Mouse (Mus musculus) cerebellum, postnatal 14 days (tissue): Measurements from ENCODE around the gene Grik5.
"Not testable (repeated sequence)": the region's sequence is repeated elsewhere in the genome, so short reads cannot be mapped to it uniquely, and the experiment has no call there.

ENCODE experiments used
- DNase-seq, 2 experiments: peaks; one replicate each; pipeline ENCODE4 v3.0.0; 2021; ENCODE audit warnings: mixed read lengths in 2 of 2

The Grik5 gene

DNA sequence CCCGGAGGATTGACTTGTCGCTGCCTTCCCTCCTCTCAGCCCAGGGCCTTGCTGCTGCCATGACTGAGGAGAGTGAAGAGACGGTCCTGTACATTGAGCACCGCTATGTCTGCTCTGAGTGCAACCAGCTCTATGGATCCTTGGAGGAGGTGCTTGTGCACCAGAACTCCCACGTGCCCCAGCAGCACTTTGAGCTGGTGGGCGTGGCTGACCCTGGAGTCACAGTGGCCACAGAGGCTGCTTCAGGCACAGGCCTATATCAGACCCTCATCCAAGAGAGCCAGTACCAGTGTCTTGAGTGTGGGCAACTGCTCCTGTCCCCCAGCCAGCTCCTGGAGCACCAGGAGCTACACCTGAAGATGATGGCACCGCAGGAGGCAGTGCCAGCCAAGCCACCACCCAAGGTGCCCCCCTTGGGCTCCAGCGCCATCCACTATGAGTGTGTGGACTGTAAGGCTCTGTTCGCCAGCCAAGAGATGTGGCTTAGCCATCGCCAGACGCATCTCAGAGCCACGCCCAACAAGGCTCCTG is 7.4 kb upstream of the Grik5 start:
- no peak for DNase-seq

GRCm38 (mm10) chr7:25077414-25077755 is 5.2 kb upstream of the Grik5 start:
- DNase-seq: no peak

DNA sequence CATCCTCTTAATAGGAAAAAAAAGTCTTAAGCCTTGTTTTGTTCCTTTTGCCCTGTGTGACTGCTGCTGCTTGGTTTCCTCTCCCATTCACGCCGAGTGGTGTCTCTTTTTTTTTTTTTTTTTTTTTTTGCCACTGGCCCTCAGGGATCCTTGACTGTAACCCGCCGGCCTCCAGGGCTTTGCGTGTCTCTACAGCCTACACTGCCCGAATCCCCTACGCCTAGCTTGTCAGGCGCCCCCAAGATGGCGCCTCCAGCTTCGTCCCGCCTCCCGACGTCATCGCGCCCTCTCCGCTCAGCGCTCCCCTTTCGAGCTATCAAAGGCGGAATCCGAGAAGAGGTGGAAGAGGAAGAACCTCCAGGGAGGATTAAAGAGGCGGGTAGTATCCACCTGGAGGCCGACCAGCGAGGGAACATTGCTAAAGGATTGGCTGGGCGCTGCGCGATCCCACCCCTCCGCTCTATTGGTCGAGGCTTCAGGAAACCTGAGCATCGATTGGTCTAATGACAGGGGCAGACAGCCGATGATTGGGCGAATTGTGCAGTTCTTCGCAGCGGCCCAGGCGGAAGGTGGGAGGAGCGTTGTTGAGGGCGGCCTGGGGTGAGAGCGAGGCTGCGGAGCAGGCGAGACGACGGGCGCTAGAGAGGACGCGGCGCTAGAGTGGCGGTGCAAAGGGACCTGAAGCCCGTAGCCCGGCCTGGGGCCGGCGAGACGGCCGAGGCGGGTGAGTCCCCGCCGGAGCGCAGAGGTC is 4.7 kb upstream of the Grik5 start:
- DNase-seq: peak; percentile 96 to 97

DNA sequence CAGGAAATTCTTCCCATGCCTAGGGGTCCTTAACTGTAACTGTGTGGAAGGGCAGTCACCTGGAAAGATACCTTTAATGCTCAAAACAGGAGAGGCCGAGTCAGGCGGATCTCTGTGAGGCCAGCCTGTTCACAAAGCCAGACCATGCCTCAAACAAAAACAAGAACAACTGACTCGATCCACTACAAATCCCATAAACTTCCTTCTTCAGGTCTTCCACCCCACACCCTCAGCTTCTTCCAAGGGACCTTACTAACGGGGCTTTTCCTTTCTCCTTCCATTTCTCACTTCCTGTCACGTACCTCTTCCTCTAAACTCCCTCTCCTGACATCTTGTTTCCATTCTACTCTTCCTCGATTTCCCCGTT is 4.1 kb upstream of the Grik5 start:
- no peak for DNase-seq

- no peak for DNase-seq
Measured at GRCm38 (mm10) chr7:25073924-25074323, 1.8 kb upstream of the Grik5 start.

DNA sequence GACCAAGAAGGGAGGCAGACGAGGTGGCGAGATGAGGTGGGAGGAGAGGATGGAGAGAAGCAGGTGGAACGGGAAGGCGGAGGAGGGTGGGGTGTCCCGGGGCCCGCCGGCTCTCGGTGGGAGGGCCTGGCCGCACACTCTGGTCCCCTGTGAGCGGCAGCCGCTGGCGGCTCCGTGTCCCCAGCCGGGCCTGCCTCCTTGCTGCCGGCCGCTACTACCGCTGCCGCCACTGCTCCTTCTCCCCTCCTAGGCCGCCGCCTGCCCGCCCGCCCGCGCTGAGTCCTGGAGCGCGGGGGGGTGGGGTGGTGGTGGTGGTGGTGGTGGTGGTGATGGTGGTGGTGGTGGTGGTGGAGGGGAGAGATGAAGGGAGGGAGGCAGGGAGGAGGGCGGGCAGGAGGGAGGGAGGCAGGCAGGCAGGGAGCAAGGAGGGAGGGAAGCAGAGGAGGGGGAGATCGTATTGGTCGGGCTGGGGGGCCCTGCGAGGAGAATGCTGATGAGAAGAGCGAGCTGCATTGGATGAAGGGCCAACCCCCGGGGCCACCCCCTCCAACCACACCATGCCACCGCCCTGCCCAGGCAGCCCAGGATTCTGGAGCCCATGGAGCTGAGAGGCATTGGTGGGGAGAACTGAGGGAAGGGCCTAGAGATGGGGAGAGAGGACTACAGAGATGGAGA is 707 bp upstream of the Grik5 start:
- DNase-seq: peak; percentile 70 to 72

GRCm38 (mm10) chr7:25068724-25069123 is 3.4 kb downstream of the Grik5 start:
- DNase-seq: peak in 1 of 2 experiments; percentile 39

DNA sequence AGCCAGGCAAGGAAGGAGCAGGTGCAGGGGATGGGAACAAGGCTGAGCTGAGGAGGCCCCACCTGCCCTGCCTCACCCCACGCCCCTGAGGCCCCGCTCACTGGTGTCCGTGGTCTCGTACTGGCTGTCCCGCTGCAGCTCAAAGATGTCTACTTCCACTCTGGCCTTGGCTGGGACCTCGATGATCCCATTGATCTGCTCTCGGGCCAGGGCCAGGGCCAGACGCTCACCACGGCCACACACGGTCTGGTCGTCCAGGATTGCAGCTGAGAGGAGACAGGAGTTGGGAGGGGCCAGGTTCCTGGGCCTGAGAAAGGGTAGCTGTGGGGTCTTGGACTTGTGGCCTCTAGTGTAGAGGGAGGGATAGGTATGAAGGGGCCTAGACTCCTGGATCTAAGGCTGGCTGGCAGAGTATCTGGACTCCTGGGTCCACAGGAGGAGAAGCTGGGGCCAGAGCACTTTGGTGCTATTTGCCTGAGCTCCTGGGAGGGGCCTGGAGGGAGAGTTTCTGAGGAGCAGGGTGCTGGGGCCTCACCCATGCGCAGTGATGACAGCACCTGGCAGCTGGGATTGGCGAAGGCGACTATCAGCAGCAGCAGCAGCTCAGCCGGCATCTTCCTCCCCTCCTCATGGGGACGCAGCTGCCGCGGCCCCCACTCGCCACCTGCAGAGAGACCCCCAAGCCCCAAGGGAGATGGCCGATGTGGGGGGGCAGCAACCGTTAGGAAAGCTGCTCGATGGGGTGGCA is 4.1 kb downstream of the Grik5 start:
- no peak for DNase-seq

DNA sequence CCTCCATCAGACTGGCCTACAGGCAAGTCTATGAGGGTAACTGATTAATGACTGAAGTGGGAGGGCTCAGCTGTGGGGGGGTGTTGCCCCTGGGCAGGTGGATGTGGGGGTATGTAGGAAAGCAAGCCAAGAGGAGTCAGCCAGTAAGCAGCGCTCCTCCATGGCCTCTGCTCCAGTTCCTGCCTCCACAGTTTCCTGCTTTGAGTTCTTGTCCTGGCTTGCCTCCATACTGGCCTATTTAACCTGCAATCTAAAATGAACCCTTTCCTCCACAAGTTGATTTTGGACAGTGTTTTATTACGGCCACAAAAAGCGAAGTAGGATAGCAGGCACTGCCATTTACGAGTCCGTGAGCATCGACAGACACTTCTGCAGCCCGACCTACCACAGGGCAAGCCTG is 4.8 kb downstream of the Grik5 start:
- no peak for DNase-seq

DNA sequence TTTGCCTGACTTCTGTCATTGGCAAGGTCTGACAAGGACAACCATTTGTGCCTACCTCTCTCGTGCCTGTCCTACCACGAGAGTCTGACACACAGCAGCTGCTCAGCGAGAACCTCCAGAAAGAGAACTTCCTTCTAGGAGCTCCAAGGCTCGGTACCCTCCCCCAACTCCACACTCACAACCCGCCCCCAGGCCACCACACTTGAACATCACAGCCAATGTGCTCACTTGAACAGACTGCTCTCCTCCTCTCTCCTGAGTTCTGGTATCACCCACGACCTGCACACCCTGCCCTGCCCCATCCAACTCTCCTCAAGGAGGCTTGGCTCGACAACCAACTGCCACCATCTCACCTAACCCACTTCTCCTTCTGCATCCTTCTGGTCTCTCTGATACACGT is 8.2 kb downstream of the Grik5 start:
- no peak for DNase-seq

GRCm38 (mm10) chr7:25063346-25063745 is 8.8 kb downstream of the Grik5 start:
- DNase-seq: no peak

DNA sequence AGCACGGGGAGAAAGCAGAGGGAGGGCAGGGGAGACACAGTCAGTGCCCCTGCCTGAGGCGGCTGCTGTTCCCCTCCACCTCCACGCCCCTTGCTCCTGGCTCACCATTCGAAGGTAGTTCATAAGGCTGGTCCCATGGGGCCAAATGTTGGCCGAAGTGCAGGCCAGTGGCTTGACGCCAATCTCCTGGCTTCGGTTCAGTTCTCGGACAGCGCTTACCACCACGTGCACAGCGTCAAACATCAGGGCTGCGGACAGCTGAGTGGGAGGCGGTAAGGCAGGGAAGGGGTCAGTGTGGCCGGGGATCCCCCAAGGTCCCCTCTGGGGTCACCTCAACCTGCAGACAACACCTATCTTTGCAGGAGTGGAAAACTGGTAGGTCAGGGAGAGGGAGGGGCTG is 13.3 kb downstream of the Grik5 start:
- DNase-seq: peak in 1 of 2 experiments; percentile 53

- DNase-seq: no peak
Measured at GRCm38 (mm10) chr7:25058394-25058793, 13.8 kb downstream of the Grik5 start.

- no peak for DNase-seq
Measured at GRCm38 (mm10) chr7:25057888-25058287, 14.3 kb downstream of the Grik5 start.

DNA sequence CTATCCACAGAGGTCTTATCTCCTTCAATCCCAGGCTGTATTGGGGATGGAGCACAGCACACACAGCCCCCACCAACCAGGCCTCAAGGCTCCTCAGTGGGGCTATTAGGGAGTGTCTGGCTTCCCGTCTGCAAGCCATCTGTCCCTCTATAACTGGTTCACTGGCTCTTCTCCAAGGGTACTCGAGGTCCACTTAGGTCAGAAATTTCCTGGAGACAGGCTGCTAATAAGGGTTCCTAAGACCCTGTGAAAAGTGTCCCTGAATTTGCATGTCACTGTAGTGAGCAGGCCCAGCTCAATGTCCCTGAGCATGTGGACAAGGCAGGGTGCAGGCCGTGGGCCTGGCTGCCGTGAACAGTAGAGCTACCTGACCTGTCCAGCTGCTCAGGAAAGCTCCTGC is 15.2 kb downstream of the Grik5 start:
- no peak for DNase-seq

GRCm38 (mm10) chr7:25052587-25052986 is 19.6 kb downstream of the Grik5 start:
- no peak for DNase-seq

- DNase-seq: no peak
Measured at GRCm38 (mm10) chr7:25049295-25049930, 22.7 kb downstream of the Grik5 start.

- no peak for DNase-seq
Measured at GRCm38 (mm10) chr7:25047363-25047762, 24.8 kb downstream of the Grik5 start.

DNA sequence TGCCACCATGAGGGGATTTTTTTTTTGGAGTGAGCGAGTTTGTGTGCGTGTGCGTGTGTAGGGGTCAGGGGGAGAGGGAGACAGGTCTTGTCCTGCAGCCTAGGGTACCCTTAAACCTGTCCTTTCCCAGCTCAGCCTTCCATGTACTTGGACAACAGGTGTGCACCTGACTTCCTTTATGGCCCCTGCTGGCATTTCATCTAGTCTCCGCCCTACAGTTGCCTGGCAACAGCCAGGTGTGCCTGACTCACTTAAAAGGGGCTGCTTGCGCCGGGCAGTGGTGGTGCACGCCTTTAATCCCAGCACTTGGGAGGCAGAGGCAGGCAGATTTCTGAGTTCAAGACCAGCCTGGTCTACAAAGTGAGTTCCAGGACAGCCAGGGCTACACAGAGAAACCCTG is 27.5 kb downstream of the Grik5 start:
- DNase-seq: not testable (repeated sequence)

GRCm38 (mm10) chr7:25041921-25042320 is 30.2 kb downstream of the Grik5 start:
- no peak for DNase-seq

GRCm38 (mm10) chr7:25035916-25036315 is 36.2 kb downstream of the Grik5 start:
- peak; percentile 94 to 96 for DNase-seq

DNA sequence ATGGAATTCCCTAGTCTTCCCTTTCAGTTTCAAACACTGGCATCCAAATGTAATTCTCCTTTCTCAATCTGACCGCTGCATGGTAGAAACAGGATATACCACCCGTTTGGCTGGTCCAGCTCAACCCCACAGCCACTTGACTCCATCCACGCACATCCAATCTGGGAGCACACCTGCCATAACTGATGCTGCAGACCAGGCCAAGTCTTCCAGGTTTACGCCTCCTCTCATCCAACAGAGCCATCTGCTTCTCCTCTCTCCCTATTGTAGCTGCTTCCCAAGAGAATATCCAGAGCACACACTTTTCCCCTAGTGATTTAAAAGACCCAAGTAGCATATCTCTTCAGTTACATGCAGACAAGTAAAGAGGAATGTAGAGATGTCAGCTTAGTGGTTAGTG is 37.4 kb downstream of the Grik5 start:
- DNase-seq: peak in 1 of 2 experiments; percentile 25

DNA sequence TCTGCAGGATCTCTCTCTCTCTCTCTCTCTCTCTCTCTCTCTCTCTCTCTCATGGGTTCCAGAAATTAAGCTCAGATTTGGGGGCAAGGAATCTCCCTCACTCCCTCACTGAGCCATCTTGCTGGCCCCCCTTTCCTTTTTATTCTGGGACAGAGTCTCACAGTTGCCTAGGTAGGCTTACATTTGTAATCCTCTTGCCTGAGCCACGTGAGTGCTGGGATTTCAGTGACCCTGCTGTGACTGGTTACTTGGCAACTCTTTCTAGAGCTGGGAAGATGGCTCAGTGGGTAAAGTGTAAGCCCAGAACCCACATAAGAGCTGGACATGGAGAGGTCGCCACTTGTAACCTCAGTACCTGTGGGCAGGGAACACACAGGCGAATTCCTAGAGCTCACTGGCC is 40.6 kb downstream of the Grik5 start:
- DNase-seq: peak in 1 of 2 experiments; percentile 38
